Mouse (Mus musculus) testis, postnatal 10 days (tissue): Measurements from ENCODE around the gene Olfr952.

Source experiments
- DNase-seq: peaks from one replicate; pipeline ENCODE4 v3.0.0; 2021; ENCODE audit warnings: low spot score

The Olfr952 gene

GRCm38 (mm10) chr9:39427048-39427447 is at the start of gene Olfr952:
Olfr952 (minus strand) TSS chr9:39427148.
- no peak for DNase-seq

GRCm38 (mm10) chr9:39471844-39472243 is 44.9 kb upstream of the Olfr952 start, which contains the start of gene Olfr955:
Olfr955 (minus strand) TSS chr9:39471944.
- DNase-seq: no peak

- DNase-seq: no peak
Measured at GRCm38 (mm10) chr9:39456401-39456800, 29.5 kb upstream of the Olfr952 start, which contains the start of gene Olfr954. Olfr954 (plus strand) TSS chr9:39456701.

GRCm38 (mm10) chr9:39387110-39387509 is 39.8 kb downstream of the Olfr952 start, which contains the start of gene Olfr951:
Olfr951 (plus strand) TSS chr9:39387410.
- no peak for DNase-seq
